Mouse (Mus musculus) brain, embryonic 14.5 days (tissue): ENCODE data around the gene Dusp28.
A peak's percentile ranks its signal among the peaks of the same experiment; 100 is the strongest.

Experiments used
- CTCF ChIP-seq: fragments of 200-500 bp; IDR thresholded peaks from 2 replicates; pipeline ENCODE4 v1.5.1; 2012; ENCODE audit warnings: inconsistent platforms, mild to moderate bottlenecking, moderate library complexity, borderline replicate concordance; ENCODE audit not compliant: insufficient read depth, insufficient read length; ENCODE audit errors: extremely low read depth
- POLR2A ChIP-seq: fragments of 200-500 bp; IDR thresholded peaks from 2 replicates; pipeline ENCODE4 v1.6.1; 2012; ENCODE audit warnings: mild to moderate bottlenecking, inconsistent platforms, borderline replicate concordance; ENCODE audit not compliant: poor library complexity, insufficient read depth, insufficient read length, severe bottlenecking; ENCODE audit errors: extremely low read depth

- TF ChIP-seq POLR2A (peak; percentile 52), CTCF (peak; percentile 41; the same call in 1 of the 2 replicates)
Observed at GRCm38 (mm10) chr1:92906779-92907631, at the start of gene Dusp28.
